Mouse (Mus musculus) duodenum, adult 2 months (tissue): ENCODE results near the gene Tardbp. TPM values are rescaled to one million over a fixed set of nuclear protein-coding genes. Genes with fewer than 3 reads are reported as not detected.

ENCODE experiments used
- polyA plus RNA-seq: library from polyadenylated mRNA; depleted of rRNA; stranded (reverse); fragments of >200 nt; gene quantifications from 2 replicates; pipeline ENCODE4 v1.2.3, GENCODE M21; 2012; ENCODE audit warnings: low replicate concordance; rRNA removed

Tardbp gene
- polyA plus RNA-seq = 5.0 and 8.1 TPM in 2 replicates

DNA sequence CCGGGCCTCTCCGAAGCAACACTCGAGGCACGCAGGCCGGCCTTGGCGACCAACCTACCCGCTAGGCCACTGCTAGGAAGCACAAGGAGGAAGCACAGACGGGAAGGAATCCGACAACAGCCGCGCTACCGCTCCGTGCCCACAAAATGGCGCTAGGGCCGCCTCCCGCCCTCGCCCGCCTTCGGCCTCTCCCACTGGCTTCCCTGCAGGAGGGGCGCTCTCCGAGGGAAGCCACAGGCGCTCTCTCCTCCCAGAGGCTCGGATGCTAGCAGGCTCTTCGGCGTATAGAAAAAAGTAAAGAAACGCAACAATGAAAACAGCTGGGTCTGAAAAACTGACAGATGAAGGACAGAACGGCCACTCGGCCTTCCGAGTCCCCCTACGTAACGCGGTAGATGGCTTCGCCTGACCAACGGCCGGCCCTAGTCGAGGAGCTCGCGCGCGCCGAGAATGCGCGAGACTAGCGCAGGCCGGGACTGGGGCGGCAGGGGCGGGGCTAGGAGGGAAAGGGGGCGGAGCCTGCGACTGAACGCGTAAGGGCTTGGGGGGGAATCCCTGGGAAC lies at the start of gene Tardbp:
Gene Tardbp (minus strand): TSS at position 397 of the 563 bp plus-strand sequence.

DNA sequence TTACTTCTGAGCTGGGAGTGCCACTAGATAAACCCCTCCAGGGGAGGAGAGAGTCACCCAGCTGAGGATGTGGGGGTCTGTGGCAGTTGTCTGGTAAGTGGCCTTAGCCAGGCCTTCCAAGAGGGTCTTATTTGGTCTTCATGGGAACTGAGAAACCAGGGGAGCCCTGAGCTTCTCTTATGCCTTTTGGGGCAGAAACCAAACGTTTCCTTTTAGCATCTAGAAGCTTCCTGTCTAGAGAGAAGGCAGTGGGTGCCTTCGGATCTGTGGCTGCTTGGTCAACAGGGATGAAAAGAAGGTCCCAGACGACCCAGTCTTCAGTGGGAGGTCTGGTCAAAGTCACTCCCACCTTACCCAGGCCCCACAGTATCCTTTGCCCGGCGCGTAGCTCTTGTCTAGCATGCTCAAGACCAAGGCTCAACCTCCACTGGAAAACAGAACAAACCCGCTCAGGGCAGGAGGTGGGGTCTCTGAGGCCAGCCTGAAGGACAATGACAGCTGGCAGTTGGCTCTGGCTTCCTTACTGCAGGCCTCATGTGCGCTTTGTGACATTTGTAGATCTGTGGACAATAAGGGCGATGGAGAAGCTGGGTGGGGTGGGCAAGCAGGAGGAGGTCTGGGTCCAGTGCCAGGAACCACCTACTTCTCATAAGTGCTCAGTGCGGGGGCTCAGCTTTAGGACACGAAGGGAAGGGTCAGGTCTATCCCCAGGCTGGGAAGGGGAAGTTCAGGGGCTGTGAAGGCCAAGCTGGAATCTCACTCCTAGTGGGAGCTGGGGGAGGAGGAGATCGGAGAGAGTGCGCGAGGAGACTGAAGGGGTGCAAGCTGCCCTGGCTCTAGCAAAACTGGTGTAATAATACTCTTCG lies 16.7 kb upstream of the Tardbp start, which contains the start of gene Gm572:
Gene Gm572 (plus strand): TSS at position 27 of the 866 bp plus-strand sequence.

DNA sequence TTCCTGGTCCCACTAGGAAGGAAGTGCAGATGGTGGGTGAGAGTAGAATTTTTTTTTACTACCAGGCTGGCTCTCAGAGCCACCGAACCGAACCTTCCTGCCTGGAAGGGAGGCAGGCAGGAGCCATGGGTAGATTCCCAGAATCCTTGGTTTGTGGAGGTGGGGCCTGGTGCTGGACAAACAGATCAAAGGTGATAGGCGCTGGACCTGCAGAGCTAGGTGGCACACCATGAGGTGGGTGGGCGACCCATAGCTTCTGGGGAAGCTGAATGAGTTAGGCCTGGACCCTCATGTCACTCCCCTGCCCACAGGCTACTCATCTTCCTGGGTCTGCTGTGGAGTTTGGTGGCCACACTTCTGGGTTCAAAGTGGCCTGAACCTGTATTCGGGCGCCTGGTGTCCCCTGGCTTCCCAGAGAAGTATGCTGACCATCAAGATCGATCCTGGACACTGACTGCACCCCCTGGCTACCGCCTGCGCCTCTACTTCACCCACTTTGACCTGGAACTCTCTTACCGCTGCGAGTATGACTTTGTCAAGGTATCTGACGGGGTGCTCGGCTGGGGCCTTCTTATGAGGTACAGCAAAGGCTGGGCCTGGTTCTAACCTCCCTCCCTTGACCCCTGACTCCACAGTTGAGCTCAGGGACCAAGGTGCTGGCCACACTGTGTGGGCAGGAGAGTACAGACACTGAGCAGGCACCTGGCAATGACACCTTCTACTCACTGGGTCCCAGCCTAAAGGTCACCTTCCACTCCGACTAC lies 24.3 kb downstream of the Tardbp start, which contains the start of gene Masp2:
Gene Masp2 (plus strand): TSS at position 198 of the 764 bp plus-strand sequence.

DNA sequence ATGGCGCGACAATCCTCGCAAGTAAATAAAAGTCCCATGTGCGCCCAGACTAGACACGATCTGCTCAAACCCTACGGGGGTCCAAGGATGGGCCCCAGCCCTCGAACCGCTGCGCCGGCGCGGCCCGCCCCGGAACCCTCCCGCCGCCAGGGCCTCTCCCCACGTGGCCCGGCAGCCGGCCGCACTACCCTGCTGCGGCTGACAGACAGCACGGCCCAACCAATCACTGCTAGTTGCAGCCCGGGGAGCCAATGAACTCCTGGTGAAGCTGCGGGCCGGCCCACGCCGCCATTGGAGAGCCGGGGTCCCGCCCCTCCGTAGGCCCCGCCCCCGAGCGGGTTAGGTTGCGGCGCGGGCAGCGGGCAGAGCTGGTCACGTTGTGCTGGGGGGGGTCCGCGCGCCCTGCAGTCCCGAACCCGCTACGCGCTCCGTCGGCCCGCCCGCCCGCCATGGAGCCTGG lies 35.6 kb downstream of the Tardbp start, which contains the start of gene Srm:
Gene Srm (plus strand): TSS at position 333 of the 460 bp plus-strand sequence.

Other genes with a start within 250 kb of the Tardbp start
- gene Ubiad1, start 182.2 kb downstream of the Tardbp start, polyA plus RNA-seq = 8.1 and 12.5 TPM in 2 replicates
- 6.2 and 10.3 TPM in 2 replicates for gene Mtor, start 178.4 kb downstream of the Tardbp start, polyA plus RNA-seq
- gene Angptl7, start 126.6 kb downstream of the Tardbp start, polyA plus RNA-seq = 0.12 and 0.23 TPM in 2 replicates
- 8.7 and 14.3 TPM in 2 replicates for gene Exosc10, start 68.6 kb downstream of the Tardbp start, polyA plus RNA-seq
- 43.9 and 58.2 TPM in 2 replicates for gene Srm, start 35.5 kb downstream of the Tardbp start, polyA plus RNA-seq
- gene Masp2, start 24.5 kb downstream of the Tardbp start, polyA plus RNA-seq = 0.56 and 0.60 TPM in 2 replicates
- gene Gm572, start 16.3 kb upstream of the Tardbp start, polyA plus RNA-seq = 0.19 TPM in 1 of 2 replicates, not detected in the other
- 55.8 and 87.7 TPM in 2 replicates for gene Casz1, start 177.4 kb upstream of the Tardbp start, polyA plus RNA-seq